Mouse (Mus musculus): Measurements from ENCODE around the gene Acnat1. TPM values are rescaled to one million over a fixed set of nuclear protein-coding genes. Genes with fewer than 3 reads are reported as not detected.

Gene Acnat1
- polyA plus RNA-seq (2012; ENCODE audit: low replicate concordance): 0.15 TPM in 1 of 2 replicates, not detected in the other

GRCm38 (mm10) chr4:49473435-49474100 is at the start of gene Acnat1:
Gene Acnat1 (minus strand): TSS chr4:49473912.

DNA sequence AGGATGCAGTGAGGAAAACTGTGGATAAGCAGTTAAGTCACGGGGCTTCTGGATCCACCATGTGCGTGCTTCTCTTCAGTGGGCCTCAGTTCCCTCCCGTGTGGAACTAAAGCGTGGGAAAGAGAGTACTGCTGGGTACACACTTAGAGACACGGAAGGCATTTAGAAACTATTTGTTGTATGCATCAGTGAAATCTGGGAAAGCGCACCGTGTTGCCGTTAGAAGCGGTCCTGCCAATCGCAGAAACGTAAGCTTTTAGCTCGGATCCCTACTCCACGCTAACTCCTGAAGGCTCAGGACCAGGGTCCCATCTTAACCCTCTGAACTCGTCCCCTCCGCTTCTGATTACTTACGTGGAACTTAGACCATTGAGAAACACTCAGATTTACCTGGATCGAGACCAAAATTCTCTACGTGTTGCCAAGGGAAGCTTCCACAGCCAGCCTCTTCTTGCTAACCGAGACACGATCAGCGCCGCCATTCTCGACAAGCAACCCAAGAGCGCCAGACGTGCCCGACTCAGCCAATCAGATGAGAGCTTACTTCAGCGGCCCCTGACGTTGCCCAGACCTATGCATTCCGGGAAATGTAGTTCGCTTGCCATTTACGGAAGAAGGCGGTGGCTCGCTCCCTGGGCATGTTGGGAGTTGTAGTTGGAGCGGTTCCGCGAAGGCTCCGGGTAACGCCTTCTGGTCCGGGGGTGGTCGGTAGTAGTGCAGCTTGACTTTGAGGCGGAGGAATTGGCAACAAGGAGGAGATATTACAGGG is 47.0 kb upstream of the Acnat1 start, which contains the start of the genes Mrpl50 and Zfp189:
Gene Mrpl50 (minus strand): TSS at position 522 of the 769 bp plus-strand sequence.
Gene Zfp189 (plus strand): TSS at position 605 of the 769 bp plus-strand sequence.

GRCm38 (mm10) chr4:49506386-49506785 is 32.7 kb upstream of the Acnat1 start, which contains the start of gene Baat:
Gene Baat (minus strand): TSS chr4:49506557.

GRCm38 (mm10) chr4:49407957-49408356 is 65.8 kb downstream of the Acnat1 start, which contains the start of gene Acnat2:
Gene Acnat2 (minus strand): TSS chr4:49408151.

Other genes starting within 250 kb of the Acnat1 start
- gene Acnat2, start 65.8 kb downstream of the Acnat1 start, polyA plus RNA-seq (2012; ENCODE audit: low replicate concordance): not detected in 2 replicates
- gene Baat, start 32.6 kb upstream of the Acnat1 start, polyA plus RNA-seq (2012; ENCODE audit: low replicate concordance): not detected in 2 replicates
- gene Mrpl50, start 47.2 kb upstream of the Acnat1 start, polyA plus RNA-seq (2012; ENCODE audit: low replicate concordance): 0.83 and 2.4 TPM in 2 replicates
- gene Zfp189, start 47.3 kb upstream of the Acnat1 start, polyA plus RNA-seq (2012; ENCODE audit: low replicate concordance): 1.2 and 1.6 TPM in 2 replicates
- gene Aldob, start 75.6 kb upstream of the Acnat1 start, polyA plus RNA-seq (2012; ENCODE audit: low replicate concordance): not detected in 2 replicates
- 0.62 TPM in 1 of 2 replicates, not detected in the other for gene Tmem246, start 124.0 kb upstream of the Acnat1 start, polyA plus RNA-seq (2012; ENCODE audit: low replicate concordance)
- 32.6 and 58.2 TPM in 2 replicates for gene Rnf20, start 158.1 kb upstream of the Acnat1 start, polyA plus RNA-seq (2012; ENCODE audit: low replicate concordance)
- gene Ppp3r2, start 208.1 kb upstream of the Acnat1 start, polyA plus RNA-seq (2012; ENCODE audit: low replicate concordance): not detected in 2 replicates

Measured in hematopoietic multipotent progenitor cell, adult 10-12 weeks (in vitro differentiated cells).